Mouse (Mus musculus) bone marrow macrophage, adult 2 months (primary cell): Measurements from ENCODE around the gene Myl6b.

Experiments
- CTCF ChIP-seq: IDR thresholded peaks from 2 replicates; pipeline ENCODE4 v1.5.1; 2012; ENCODE audit warnings: low read depth, mild to moderate bottlenecking, low read length, moderate library complexity
- POLR2A ChIP-seq: IDR thresholded peaks from 2 replicates; pipeline ENCODE4 v1.6.1; 2012; ENCODE audit warnings: mild to moderate bottlenecking, low read depth, low read length, borderline replicate concordance

- no peak for TF ChIP-seq CTCF
- no peak for TF ChIP-seq POLR2A
Observed at GRCm38 (mm10) chr10:128460270-128460630, 38.2 kb downstream of the Myl6b start.
